Mouse (Mus musculus) limb, embryonic 14.5 days (tissue): ENCODE results near the gene Tomm5. TPM values are rescaled to one million over a fixed set of nuclear protein-coding genes. Genes with fewer than 3 reads are reported as not detected.
"Not testable (repeated sequence)": the region's sequence is repeated elsewhere in the genome, so short reads cannot be mapped to it uniquely, and the experiment has no call there.

Source experiments
- ATAC-seq: fragments of 200-750 bp; cut with Nextera tagmentation; 2 replicates; pipeline ENCODE4 v1.8.0; 2017; ENCODE audit warnings: low read depth, moderate number of reproducible peaks, moderate TSS enrichment; ENCODE audit not compliant: low FRiP score
- DNase-seq: peaks from one replicate; pipeline ENCODE4 v3.0.0-alpha.2; 2015; ENCODE audit warnings: low spot score
- H3K27ac ChIP-seq: fragments of 300-500 bp; sonication (generic); replicated peaks from 2 replicates; pipeline ENCODE4 v1.5.1; 2014; ENCODE audit warnings: low read depth, mild to moderate bottlenecking, low read length, moderate library complexity, mixed read lengths
- H3K27me3 ChIP-seq: fragments of 300-500 bp; sonication (generic); 2 replicates; pipeline ENCODE4 v1.6.1; 2014; ENCODE audit warnings: low read length, mixed read lengths; ENCODE audit not compliant: control insufficient read depth, insufficient read depth
- H3K36me3 ChIP-seq: fragments of 300-500 bp; sonication (generic); 2 replicates; pipeline ENCODE4 v1.6.1; 2014; ENCODE audit warnings: mild to moderate bottlenecking, low read length, moderate library complexity, mixed read lengths; ENCODE audit not compliant: control insufficient read depth, insufficient read depth
- H3K4me1 ChIP-seq: fragments of 300-500 bp; sonication (generic); 2 replicates; pipeline ENCODE4 v1.6.1; 2014; ENCODE audit warnings: antibody characterized with exemption, low read length, mixed read lengths; ENCODE audit not compliant: control insufficient read depth, insufficient read depth
- H3K4me2 ChIP-seq: fragments of 300-500 bp; sonication (generic); replicated peaks from 2 replicates; pipeline ENCODE4 v1.6.1; 2014; ENCODE audit warnings: low read depth, mild to moderate bottlenecking, low read length, moderate library complexity; ENCODE audit not compliant: severe bottlenecking
- H3K4me3 ChIP-seq: fragments of 300-500 bp; sonication (generic); replicated peaks from 2 replicates; pipeline ENCODE4 v1.5.1; 2014; ENCODE audit warnings: low read length
- H3K9ac ChIP-seq: fragments of 300-500 bp; sonication (generic); 2 replicates; pipeline ENCODE4 v1.6.1; 2014; ENCODE audit warnings: mild to moderate bottlenecking, low read depth, low read length, moderate library complexity; ENCODE audit not compliant: severe bottlenecking
- H3K9me3 ChIP-seq: fragments of 300-500 bp; sonication (generic); 2 replicates; pipeline ENCODE4 v1.6.1; 2016; ENCODE audit warnings: low read length; ENCODE audit not compliant: control insufficient read depth
- POLR2A ChIP-seq: fragments of 200-500 bp; IDR thresholded peaks from 2 replicates; pipeline ENCODE4 v1.8.0; 2012; ENCODE audit warnings: inconsistent platforms, mild to moderate bottlenecking, moderate library complexity, borderline replicate concordance; ENCODE audit not compliant: insufficient read depth, insufficient read length; ENCODE audit errors: extremely low read depth
- WGBS: fragments of 180-500 bp; shearing (Covaris S2); extraction: QIAGEN DNeasy Blood & Tissue Kit; methylation state at CpG from one replicate; pipeline ENCODE4 v1.1.7; 2014; 5-methylcytosine and 5-hydroxymethylcytosine counted together
- polyA plus RNA-seq, 2 experiments: library from polyadenylated mRNA; depleted of rRNA in 1 of 2; stranded (reverse) in 1 of 2; unstranded in 1 of 2; fragments of >200 nt; fragmentation: Nextera tagmentation in 1 of 2; extraction: Ambion mirVana in 1 of 2; gene quantifications; 2 replicates each; pipeline versions ENCODE4 v1.2.1 to v1.2.3; 2012 to 2014

Tomm5 gene
- polyA plus RNA-seq, 2 experiments = 176 to 255 TPM

GRCm38 (mm10) chr4:45066036-45066730 is 41.7 kb downstream of the Tomm5 start:
- no peak for TF ChIP-seq POLR2A
- no peaks in the 10 kb centered on the region; the same call in 1 of the 2 replicates for H3K4me1 ChIP-seq
- ATAC-seq (no peak), DNase-seq (no peak)
- peaks cover 12% of the 10 kb centered on the region; the same call in 1 of the 2 replicates for H3K36me3 ChIP-seq
- no peaks in the 10 kb centered on the region for H3K9me3 ChIP-seq
- H3K9ac ChIP-seq = no peak overlapping the region
- H3K4me3 ChIP-seq = no peak overlapping the region
- H3K27ac ChIP-seq = no peak overlapping the region
- H3K4me2 ChIP-seq = no peak overlapping the region
- H3K27me3 ChIP-seq = no peaks in the 10 kb centered on the region
- WGBS = 30% methylated on average over 2 of the region's 2 CpGs

GRCm38 (mm10) chr4:45064577-45064976 is 43.3 kb downstream of the Tomm5 start:
- Histone ChIP-seq H3K9me3 (no peaks in the 10 kb centered on the region), H3K9ac (no peak overlapping the region), H3K4me1 (no peaks in the 10 kb centered on the region; the same call in 1 of the 2 replicates), H3K4me3 (no peak overlapping the region), H3K27me3 (no peaks in the 10 kb centered on the region), H3K4me2 (no peak overlapping the region), H3K36me3 (peaks cover 24% of the 10 kb centered on the region), H3K27ac (no peak overlapping the region)
- DNase-seq (no peak), ATAC-seq (no peak)
- no peak for TF ChIP-seq POLR2A
- 64% methylated on average over 2 of the region's 2 CpGs for WGBS

- not testable (repeated sequence) for H3K4me1 ChIP-seq
- WGBS = 83% methylated on average over 1 of the region's 1 CpGs
These were observed 44.1 kb downstream of the Tomm5 start for GRCm38 (mm10) chr4:45063836-45064235.

GRCm38 (mm10) chr4:45055451-45055850 is 52.5 kb downstream of the Tomm5 start:
- Histone ChIP-seq H3K9ac (no peak overlapping the region), H3K4me2 (no peak overlapping the region), H3K36me3 (peaks cover 56% of the 10 kb centered on the region), H3K4me3 (no peak overlapping the region), H3K27me3 (no peaks in the 10 kb centered on the region), H3K9me3 (no peaks in the 10 kb centered on the region), H3K27ac (no peak overlapping the region), H3K4me1 (no peaks in the 10 kb centered on the region)
- WGBS = 87% methylated on average over 8 of the region's 8 CpGs
- DNase-seq (no peak), ATAC-seq (no peak)
- no peak for TF ChIP-seq POLR2A

More at GRCm38 (mm10) chr4:45063836-45064235, 44.1 kb downstream of the Tomm5 start:
- H3K9ac ChIP-seq, ATAC-seq, DNase-seq, H3K9me3 ChIP-seq, H3K27ac ChIP-seq, H3K27me3 ChIP-seq, H3K4me3 ChIP-seq, H3K4me2 ChIP-seq: not testable (repeated sequence)
- peaks cover 31% of the 10 kb centered on the region for H3K36me3 ChIP-seq

Other genes with a start within 250 kb of the Tomm5 start
- 42.1 and 48.0 TPM in 2 replicates for gene Grhpr, start 126.7 kb downstream of the Tomm5 start, polyA plus RNA-seq (2012; rRNA removed)
- gene Grhpr, start 126.7 kb downstream of the Tomm5 start, polyA plus RNA-seq (2014; fragmentation: Nextera tagmentation; extraction: Ambion mirVana) = 49.3 and 51.2 TPM in 2 replicates
- 16.0 and 21.2 TPM in 2 replicates for gene Zbtb5, start 95.7 kb downstream of the Tomm5 start, polyA plus RNA-seq (2012; rRNA removed)
- gene Zbtb5, start 95.7 kb downstream of the Tomm5 start, polyA plus RNA-seq (2014; fragmentation: Nextera tagmentation; extraction: Ambion mirVana) = 27.4 and 29.3 TPM in 2 replicates
- 19.3 and 22.2 TPM in 2 replicates for gene Polr1e, start 89.5 kb downstream of the Tomm5 start, polyA plus RNA-seq (2012; rRNA removed)
- 36.5 and 38.8 TPM in 2 replicates for gene Polr1e, start 89.5 kb downstream of the Tomm5 start, polyA plus RNA-seq (2014; fragmentation: Nextera tagmentation; extraction: Ambion mirVana)
- 28.9 and 34.0 TPM in 2 replicates for gene Fbxo10, start 23.5 kb downstream of the Tomm5 start, polyA plus RNA-seq (2012; rRNA removed)
- gene Fbxo10, start 23.5 kb downstream of the Tomm5 start, polyA plus RNA-seq (2014; fragmentation: Nextera tagmentation; extraction: Ambion mirVana) = 15.0 and 16.4 TPM in 2 replicates
- 5.0 and 5.5 TPM in 2 replicates for gene Frmpd1, start 76.8 kb upstream of the Tomm5 start, polyA plus RNA-seq (2012; rRNA removed)
- 4.0 and 5.0 TPM in 2 replicates for gene Frmpd1, start 76.8 kb upstream of the Tomm5 start, polyA plus RNA-seq (2014; fragmentation: Nextera tagmentation; extraction: Ambion mirVana)
- gene Trmt10b, start 189.0 kb upstream of the Tomm5 start, polyA plus RNA-seq (2012; rRNA removed) = 7.1 and 10.1 TPM in 2 replicates
- 16.2 and 18.5 TPM in 2 replicates for gene Trmt10b, start 189.0 kb upstream of the Tomm5 start, polyA plus RNA-seq (2014; fragmentation: Nextera tagmentation; extraction: Ambion mirVana)
- 17.6 and 20.5 TPM in 2 replicates for gene Dcaf10, start 234.0 kb upstream of the Tomm5 start, polyA plus RNA-seq (2012; rRNA removed)
- 18.4 and 19.0 TPM in 2 replicates for gene Dcaf10, start 234.0 kb upstream of the Tomm5 start, polyA plus RNA-seq (2014; fragmentation: Nextera tagmentation; extraction: Ambion mirVana)
- gene Exosc3, start 234.6 kb upstream of the Tomm5 start, polyA plus RNA-seq (2012; rRNA removed) = 47.7 and 50.4 TPM in 2 replicates
- gene Exosc3, start 234.6 kb upstream of the Tomm5 start, polyA plus RNA-seq (2014; fragmentation: Nextera tagmentation; extraction: Ambion mirVana) = 66.1 and 66.6 TPM in 2 replicates